Mouse (Mus musculus) embryonic facial prominence, embryonic 11.5 days (tissue): ENCODE data around the gene Slc38a9. TPM values are rescaled to one million over a fixed set of nuclear protein-coding genes. Genes with fewer than 3 reads are reported as not detected.
A peak's percentile ranks its signal among the peaks of the same experiment; 100 is the strongest.

Experiments used
- ATAC-seq: fragments of 200-750 bp; cut with Nextera tagmentation; replicated peaks from 2 replicates; pipeline ENCODE4 v1.8.0; 2017; ENCODE audit warnings: low read depth; ENCODE audit not compliant: insufficient number of reproducible peaks, low FRiP score, low TSS enrichment
- DNase-seq: peaks from one replicate; pipeline ENCODE4 v3.0.0-alpha.2; 2015; ENCODE audit warnings: low spot score
- H3K27ac ChIP-seq: fragments of 300-500 bp; sonication (generic); replicated peaks from 2 replicates; pipeline ENCODE4 v1.5.1; 2014; ENCODE audit warnings: mild to moderate bottlenecking, low read depth, low read length, control low read depth
- H3K27me3 ChIP-seq: fragments of 300-500 bp; sonication (generic); 2 replicates; pipeline ENCODE4 v1.6.1; 2014; ENCODE audit warnings: mild to moderate bottlenecking, low read length, moderate library complexity, mixed read lengths; ENCODE audit not compliant: control insufficient read depth, insufficient read depth
- H3K36me3 ChIP-seq: fragments of 300-500 bp; sonication (generic); replicated peaks from 2 replicates; pipeline ENCODE4 v1.6.1; 2014; ENCODE audit warnings: low read depth, mild to moderate bottlenecking, low read length, moderate library complexity, mixed read lengths; ENCODE audit not compliant: control insufficient read depth, insufficient read depth
- H3K4me1 ChIP-seq: fragments of 300-500 bp; sonication (generic); 2 replicates; pipeline ENCODE4 v1.6.1; 2014; ENCODE audit warnings: low read length, mixed read lengths; ENCODE audit not compliant: control insufficient read depth, insufficient read depth
- H3K4me2 ChIP-seq: fragments of 300-500 bp; sonication (generic); 2 replicates; pipeline ENCODE4 v1.6.1; 2014; ENCODE audit warnings: low read depth, mild to moderate bottlenecking, control low read depth, low read length, moderate library complexity
- H3K4me3 ChIP-seq: fragments of 300-500 bp; sonication (generic); 2 replicates; pipeline ENCODE4 v1.5.1; 2014; ENCODE audit warnings: low read depth, low read length, control low read depth
- H3K9ac ChIP-seq: fragments of 300-500 bp; sonication (generic); replicated peaks from 2 replicates; pipeline ENCODE4 v1.6.1; 2014; ENCODE audit warnings: mild to moderate bottlenecking, control low read depth, low read length
- H3K9me3 ChIP-seq: fragments of 300-500 bp; sonication (generic); replicated peaks from 2 replicates; pipeline ENCODE4 v1.6.1; 2016; ENCODE audit warnings: mild to moderate bottlenecking, low read length, inconsistent platforms, mixed read lengths; ENCODE audit not compliant: control insufficient read depth
- WGBS: fragments of 180-500 bp; shearing (Covaris S2); extraction: QIAGEN DNeasy Blood & Tissue Kit; methylation state at CpG from one replicate; pipeline ENCODE4 v1.1.7; 2014; 5-methylcytosine and 5-hydroxymethylcytosine counted together
- polyA plus RNA-seq: library from polyadenylated mRNA; unstranded; fragments of >200 nt; fragmentation: Nextera tagmentation; extraction: Ambion mirVana; gene quantifications from 2 replicates; pipeline ENCODE4 v1.2.1, GENCODE M21; 2014

The Slc38a9 gene
- polyA plus RNA-seq, 1 experiment from 2014 or later, result 10.8 TPM

DNA sequence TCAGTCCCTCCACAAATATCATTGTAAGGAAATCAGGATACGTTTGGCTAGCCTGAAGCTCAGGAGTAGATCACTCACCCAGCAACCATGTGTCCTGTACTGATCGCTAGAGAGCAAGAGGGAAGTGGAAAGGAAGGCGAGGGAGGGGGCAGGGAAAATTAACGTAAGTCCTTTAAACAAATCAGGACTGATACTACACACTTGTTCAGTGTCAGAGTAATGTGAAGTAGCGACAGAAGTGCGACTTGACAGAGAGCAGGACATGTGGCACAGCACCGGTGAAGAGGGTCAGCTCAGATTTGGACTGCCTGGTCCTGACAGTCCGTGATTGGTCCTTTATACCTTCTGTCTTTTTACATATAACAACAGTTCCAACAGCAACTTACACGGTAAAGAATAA, 6.7 kb downstream of the Slc38a9 start:
- no peaks in the 10 kb centered on the region for H3K9me3 ChIP-seq
- no peak overlapping the region for H3K4me2 ChIP-seq
- H3K36me3 ChIP-seq, result no peaks in the 10 kb centered on the region
- H3K27me3 ChIP-seq, result no peaks in the 10 kb centered on the region
- H3K4me1 ChIP-seq, result no peaks in the 10 kb centered on the region
- DNase-seq (no peak), ATAC-seq (no peak)
- H3K27ac ChIP-seq, result no peak overlapping the region
- H3K4me3 ChIP-seq, result no peak overlapping the region
- 86% methylated on average over 9 of the region's 9 CpGs for WGBS
- no peak overlapping the region for H3K9ac ChIP-seq

DNA sequence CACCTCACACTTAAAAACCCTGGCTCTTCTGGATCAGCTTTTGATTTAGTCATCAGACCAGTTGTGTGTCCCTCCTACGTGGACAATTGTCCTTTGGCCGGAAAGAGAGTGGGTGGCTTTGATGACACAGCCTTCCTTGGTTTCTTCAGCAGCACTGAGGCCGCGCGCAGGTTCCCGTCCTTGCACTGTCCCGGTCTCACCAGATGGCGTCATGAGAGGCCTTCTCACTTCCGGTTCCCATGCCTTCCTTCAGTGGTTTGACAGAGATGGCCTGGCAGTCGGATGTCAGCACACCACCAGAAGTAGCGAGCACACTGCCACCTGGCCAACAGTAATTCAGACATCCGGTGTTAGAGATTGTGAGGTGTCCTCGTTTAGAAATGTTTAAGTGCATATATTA, 11.2 kb downstream of the Slc38a9 start:
- H3K27me3 ChIP-seq, result no peaks in the 10 kb centered on the region
- DNase-seq, result no peak
- H3K4me1 ChIP-seq, result no peaks in the 10 kb centered on the region
- no peak overlapping the region for H3K4me2 ChIP-seq
- no peak overlapping the region for H3K27ac ChIP-seq
- 71% methylated on average over 13 of the region's 13 CpGs for WGBS
- H3K36me3 ChIP-seq, result no peaks in the 10 kb centered on the region
- no peak overlapping the region for H3K4me3 ChIP-seq
- ATAC-seq, result no peak
- no peak overlapping the region for H3K9ac ChIP-seq
- no peaks in the 10 kb centered on the region for H3K9me3 ChIP-seq

DNA sequence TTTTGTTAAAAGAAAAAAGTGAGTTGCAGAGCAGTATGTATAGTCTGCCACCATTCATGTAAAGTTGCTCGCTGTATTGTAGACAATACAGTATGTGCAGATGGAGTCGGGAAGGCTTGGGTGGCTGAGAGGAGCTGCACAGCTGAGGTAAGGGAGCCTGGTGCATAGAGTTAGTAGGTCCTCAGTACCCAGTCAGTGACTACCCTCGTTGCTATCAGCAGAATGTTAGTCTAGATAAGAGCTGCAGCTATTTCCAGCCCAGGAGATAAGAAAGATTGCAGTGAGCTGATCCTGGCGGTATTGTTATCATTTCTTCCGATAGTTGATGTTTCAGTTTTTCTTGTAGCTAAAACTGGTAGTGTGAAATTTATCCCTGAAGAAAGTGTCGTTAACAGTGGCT, 12.2 kb downstream of the Slc38a9 start:
- no peak overlapping the region for H3K4me3 ChIP-seq
- ATAC-seq, result no peak

DNA sequence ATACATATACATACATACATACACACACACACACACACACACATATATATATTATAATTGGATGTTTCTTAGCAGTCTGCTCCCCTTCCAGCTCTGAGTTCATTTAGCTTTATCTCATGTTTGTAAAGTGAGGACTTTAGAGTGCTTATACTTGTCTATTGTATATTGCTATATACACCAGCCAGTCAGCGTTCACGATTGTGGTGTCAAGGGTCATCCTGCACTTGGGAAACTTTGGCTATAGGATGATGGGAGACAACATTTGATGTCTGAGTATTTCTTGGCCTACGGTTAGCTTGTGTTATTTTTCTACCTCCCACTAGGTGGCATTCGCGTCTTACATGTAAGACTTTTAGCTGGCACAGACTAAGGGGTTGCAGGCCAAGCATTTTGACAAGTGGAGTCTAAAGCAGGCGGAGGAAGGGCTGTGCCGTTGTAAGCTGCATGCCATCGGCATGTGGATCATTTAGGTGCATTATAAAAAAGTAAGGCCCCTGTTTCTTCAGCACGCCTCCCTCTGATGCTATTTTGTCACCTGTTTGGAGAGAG, 13.4 kb downstream of the Slc38a9 start:
- Histone ChIP-seq H3K36me3 (no peaks in the 10 kb centered on the region), H3K9ac (no peak overlapping the region), H3K4me2 (no peak overlapping the region), H3K9me3 (no peaks in the 10 kb centered on the region), H3K4me3 (no peak overlapping the region), H3K4me1 (no peaks in the 10 kb centered on the region), H3K27me3 (no peaks in the 10 kb centered on the region), H3K27ac (no peak overlapping the region)
- peak; percentile 79; the same call in 1 of the 2 replicates for ATAC-seq
- peak; percentile 88 for DNase-seq
- 18% methylated on average over 9 of the region's 9 CpGs for WGBS

More for the DNA sequence above, 12.2 kb downstream of the Slc38a9 start:
- Histone ChIP-seq H3K4me1 (no peaks in the 10 kb centered on the region), H3K36me3 (no peaks in the 10 kb centered on the region), H3K4me2 (no peak overlapping the region), H3K9me3 (no peaks in the 10 kb centered on the region), H3K9ac (no peak overlapping the region), H3K27me3 (no peaks in the 10 kb centered on the region), H3K27ac (no peak overlapping the region)
- DNase-seq, result no peak
- WGBS, result 82% methylated on average over 6 of the region's 6 CpGs

DNA sequence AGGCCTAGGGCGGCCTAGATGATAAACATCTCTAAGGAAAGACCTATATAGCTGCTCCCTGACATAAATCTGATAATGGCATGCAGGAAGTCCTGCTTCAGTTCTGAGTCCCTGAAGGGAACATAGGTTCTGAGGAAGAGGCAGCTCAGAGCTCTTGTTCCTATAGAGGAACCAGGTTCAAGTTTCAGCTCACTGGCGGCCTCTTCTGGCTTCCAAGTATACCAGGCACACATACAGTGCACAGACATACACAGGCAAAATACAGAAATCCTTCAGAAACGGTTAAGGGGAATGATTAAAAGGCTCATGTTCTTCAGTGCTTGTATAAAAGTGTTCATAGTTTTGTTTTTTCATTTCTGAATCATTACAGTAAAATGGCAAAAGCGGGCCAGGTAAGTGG, 17.6 kb downstream of the Slc38a9 start:
- no peak for ATAC-seq
- no peak for DNase-seq
- no peaks in the 10 kb centered on the region for H3K4me1 ChIP-seq
- no peaks in the 10 kb centered on the region for H3K9me3 ChIP-seq
- H3K4me3 ChIP-seq, result no peak overlapping the region
- H3K9ac ChIP-seq, result no peak overlapping the region
- H3K36me3 ChIP-seq, result no peaks in the 10 kb centered on the region
- no peak overlapping the region for H3K27ac ChIP-seq
- H3K4me2 ChIP-seq, result no peak overlapping the region
- 87% methylated on average over 4 of the region's 4 CpGs for WGBS
- no peaks in the 10 kb centered on the region for H3K27me3 ChIP-seq

DNA sequence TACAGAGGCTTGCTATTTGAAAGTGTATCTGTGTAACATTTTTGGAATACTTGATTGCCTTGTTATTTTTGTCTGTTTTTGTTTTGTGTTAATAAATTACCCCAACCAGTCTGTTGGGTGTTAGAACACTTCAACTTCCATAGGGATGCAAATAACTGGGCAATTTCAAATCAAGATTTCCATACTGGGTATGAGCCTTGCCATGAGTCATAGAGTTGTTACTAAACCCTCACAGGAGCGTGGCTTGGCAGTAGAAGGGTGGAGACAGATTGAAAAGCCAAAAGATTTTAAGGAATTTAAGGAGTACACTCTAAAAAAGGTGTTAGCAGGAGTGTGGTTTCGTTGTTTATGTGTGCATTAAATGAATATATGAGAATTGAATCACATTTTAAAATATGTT, 22.8 kb downstream of the Slc38a9 start:
- ATAC-seq (no peak), DNase-seq (no peak)
- H3K36me3 ChIP-seq, result no peaks in the 10 kb centered on the region
- H3K9me3 ChIP-seq, result no peaks in the 10 kb centered on the region
- H3K27me3 ChIP-seq, result no peaks in the 10 kb centered on the region
- H3K27ac ChIP-seq, result no peak overlapping the region
- H3K4me1 ChIP-seq, result no peaks in the 10 kb centered on the region
- no peak overlapping the region for H3K9ac ChIP-seq
- H3K4me2 ChIP-seq, result no peak overlapping the region
- H3K4me3 ChIP-seq, result no peak overlapping the region
- 79% methylated on average over 2 of the region's 2 CpGs for WGBS

DNA sequence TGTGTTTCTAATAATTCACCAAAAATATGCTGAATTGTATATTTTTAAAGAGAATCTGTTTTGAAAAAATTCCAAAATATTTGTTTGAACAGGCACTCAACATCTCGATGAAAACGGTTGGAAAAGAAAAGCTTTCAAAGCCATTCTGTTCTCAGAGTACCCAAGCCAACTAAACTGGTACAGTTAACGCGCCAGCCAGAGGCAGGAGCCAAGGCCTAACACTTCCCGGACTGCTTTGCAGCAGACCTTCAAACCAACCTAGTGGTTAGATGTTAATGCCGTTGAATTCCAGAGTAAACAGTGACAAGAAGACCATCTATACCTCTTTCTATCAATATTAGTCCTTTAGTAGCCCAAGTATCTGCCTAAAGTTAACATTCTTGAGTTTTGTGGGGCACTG, 23.4 kb downstream of the Slc38a9 start:
- no peak overlapping the region for H3K9ac ChIP-seq
- no peak overlapping the region for H3K4me3 ChIP-seq
- no peaks in the 10 kb centered on the region for H3K4me1 ChIP-seq
- WGBS, result 86% methylated on average over 6 of the region's 6 CpGs
- no peak overlapping the region for H3K27ac ChIP-seq
- no peaks in the 10 kb centered on the region for H3K27me3 ChIP-seq
- no peak overlapping the region for H3K4me2 ChIP-seq
- ATAC-seq (no peak), DNase-seq (no peak)
- H3K36me3 ChIP-seq, result no peaks in the 10 kb centered on the region
- no peaks in the 10 kb centered on the region for H3K9me3 ChIP-seq

DNA sequence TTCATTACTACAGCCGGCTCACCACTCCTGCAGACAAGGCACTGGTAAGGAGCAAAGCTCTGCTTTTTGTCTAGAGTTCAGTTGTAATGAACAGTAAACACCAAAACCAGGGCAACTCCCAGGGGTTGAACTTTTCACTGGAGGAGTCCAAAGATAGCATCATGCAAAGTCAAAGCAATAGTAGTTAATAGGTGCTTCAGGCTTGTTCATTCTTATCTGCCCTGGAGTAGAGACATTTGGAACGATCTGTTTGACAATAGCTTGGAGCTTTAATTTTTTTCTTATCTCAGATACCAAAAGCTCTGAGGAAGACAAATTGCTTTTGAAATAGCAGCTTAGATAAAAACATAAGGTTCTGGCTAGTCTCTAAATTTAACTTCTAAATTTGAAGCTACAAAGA, 25.6 kb downstream of the Slc38a9 start:
- H3K4me2 ChIP-seq, result no peak overlapping the region
- ATAC-seq (no peak), DNase-seq (no peak)
- H3K36me3 ChIP-seq, result no peaks in the 10 kb centered on the region
- no peaks in the 10 kb centered on the region for H3K27me3 ChIP-seq
- H3K9me3 ChIP-seq, result no peaks in the 10 kb centered on the region
- no peak overlapping the region for H3K9ac ChIP-seq
- H3K4me1 ChIP-seq, result no peaks in the 10 kb centered on the region
- WGBS, result 78% methylated on average over 2 of the region's 2 CpGs
- H3K4me3 ChIP-seq, result no peak overlapping the region
- H3K27ac ChIP-seq, result no peak overlapping the region
